Comparison of ENCODE assay signal across 10 mouse cellular contexts in the genomic region with DNA sequence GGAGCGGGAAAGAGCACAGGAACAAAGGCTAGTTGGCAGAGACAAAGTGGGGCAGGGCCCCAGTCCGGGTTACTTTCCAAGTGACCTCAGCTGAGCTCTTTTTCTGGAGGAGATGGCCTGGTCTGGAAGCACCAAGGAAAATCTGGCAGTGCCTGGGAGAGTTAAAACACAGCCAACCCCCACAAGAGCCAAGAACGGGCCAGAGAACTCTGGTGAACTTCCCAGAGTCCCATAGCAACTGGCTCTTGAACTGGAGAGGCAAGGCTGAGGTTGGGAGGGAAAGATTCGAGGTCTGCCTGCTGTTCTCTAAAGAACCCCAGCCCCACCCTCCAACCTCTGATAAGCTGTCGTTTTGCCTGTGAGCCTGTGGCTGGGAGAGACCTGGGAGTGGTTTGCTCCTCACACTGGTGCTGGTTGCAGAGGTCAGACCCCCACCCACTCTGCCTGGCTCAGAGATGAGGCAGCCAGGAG. TPM values are rescaled to one million over a fixed set of nuclear protein-coding genes. Genes with fewer than 3 reads are reported as not detected.
DNase-seq lines count a peak whose midpoint lies in the region; ATAC-seq lines count a peak whose summit lies in the region.
"Had no signal": no experiment of that assay in that cellular context is flagged by ENCODE, and none has a peak within 500 bp of the region (broad histone marks: within the 10 kb centered on the region; RNA-seq: fewer than 3 reads in every experiment).

No protein-coding gene starts in this region.

- no peaks in the 10 kb centered on the region for H3K9me3 ChIP-seq in midbrain, embryonic 10.5 days (replicated peaks)
- no peaks in the 10 kb centered on the region for H3K9me3 ChIP-seq in midbrain, embryonic 16.5 days (replicated peaks; ENCODE audit: control insufficient read depth, low read length, poor library complexity, severe bottlenecking)
- H3K9me3 ChIP-seq in hindbrain, embryonic 11.5 days (ENCODE audit: control insufficient read depth, low read length) = no peaks in the 10 kb centered on the region

- H3K4me1 ChIP-seq in midbrain, embryonic 10.5 days = peaks cover 7% of the 10 kb centered on the region; the same call in 1 of the 2 replicates
- no peaks in the 10 kb centered on the region for H3K4me1 ChIP-seq in midbrain, embryonic 16.5 days (ENCODE audit: control insufficient read depth, insufficient read depth, low read length)
- H3K4me1 ChIP-seq in hindbrain, embryonic 11.5 days (replicated peaks; ENCODE audit: control insufficient read depth, insufficient read depth, low read length) = no peaks in the 10 kb centered on the region
- H3K4me1 ChIP-seq: megakaryocyte, embryonic 14.5 days had no signal

- no peak overlapping the region for H3K4me2 ChIP-seq in midbrain, embryonic 16.5 days (ENCODE audit: low read length)
- no peak overlapping the region for H3K4me2 ChIP-seq in hindbrain, embryonic 11.5 days (replicated peaks; ENCODE audit: low read depth, low read length)

- H3K27ac ChIP-seq in midbrain, embryonic 10.5 days (replicated peaks) = peak overlapping the region; percentile 33; the same call in 1 of the 2 replicates
- H3K27ac ChIP-seq in midbrain, embryonic 16.5 days (ENCODE audit: low read length) = no peak overlapping the region
- no peak overlapping the region for H3K27ac ChIP-seq in hindbrain, embryonic 11.5 days (ENCODE audit: low read depth, low read length)
- H3K27ac ChIP-seq: kidney, postnatal 0 days had no signal

- ATAC-seq in midbrain, embryonic 16.5 days = no peak
- peak; percentile 51 for ATAC-seq in megakaryocyte-erythroid progenitor cell, adult 5-6 weeks (replicated peaks; ENCODE audit: low FRiP score, low TSS enrichment, poor library complexity, severe bottlenecking)
- ATAC-seq in hindbrain, embryonic 11.5 days (ENCODE audit: low FRiP score) = no peak

- no peak overlapping the region for H3K4me3 ChIP-seq in midbrain, embryonic 10.5 days
- no peak overlapping the region for H3K4me3 ChIP-seq in midbrain, embryonic 16.5 days (ENCODE audit: low read depth, low read length)
- H3K4me3 ChIP-seq in hindbrain, embryonic 11.5 days (ENCODE audit: low read depth, low read length) = no peak overlapping the region
- H3K4me3 ChIP-seq: megakaryocyte, embryonic 14.5 days had no signal

- 68% methylated on average over 5 of the region's 5 CpGs for WGBS in midbrain, embryonic 10.5 days
- WGBS in midbrain, embryonic 16.5 days = 65% methylated on average over 5 of the region's 5 CpGs
- 60% methylated on average over 5 of the region's 5 CpGs for WGBS in hindbrain, embryonic 11.5 days

- H3K27me3 ChIP-seq in midbrain, embryonic 10.5 days (ENCODE audit: low read depth, poor library complexity, severe bottlenecking) = no peaks in the 10 kb centered on the region
- no peaks in the 10 kb centered on the region for H3K27me3 ChIP-seq in midbrain, embryonic 16.5 days (ENCODE audit: control insufficient read depth, insufficient read depth, low read depth, low read length)
- H3K27me3 ChIP-seq in hindbrain, embryonic 11.5 days (ENCODE audit: control insufficient read depth, insufficient read depth, low read length) = no peaks in the 10 kb centered on the region

- no peaks in the 10 kb centered on the region for H3K36me3 ChIP-seq in midbrain, embryonic 10.5 days
- H3K36me3 ChIP-seq in midbrain, embryonic 16.5 days (ENCODE audit: control insufficient read depth, insufficient read depth, low read length) = no peaks in the 10 kb centered on the region
- H3K36me3 ChIP-seq in hindbrain, embryonic 11.5 days (ENCODE audit: control insufficient read depth, insufficient read depth, low read length) = no peaks in the 10 kb centered on the region

- DNase-seq in cerebellum, postnatal 10 days = peak; percentile 34 to 58
- DNase-seq in cerebellum, adult 8-10 months = no peak
- no peak for DNase-seq in midbrain, embryonic 10.5 days (ENCODE audit: low spot score)
- DNase-seq in heart, adult 18-20 months = peak; percentile 81 to 90
- no peak for DNase-seq in spleen, adult 18-20 months
- no peak for DNase-seq in hindbrain, embryonic 11.5 days (ENCODE audit: low spot score)

- no peak overlapping the region for H3K9ac ChIP-seq in midbrain, embryonic 16.5 days (ENCODE audit: low read depth, low read length)
- H3K9ac ChIP-seq in hindbrain, embryonic 11.5 days (ENCODE audit: low read depth, low read length) = no peak overlapping the region

RNA-seq across cellular contexts. Expression of a gene that starts 50.5 kb away (rescaled TPM):
- polyA plus RNA-seq in midbrain, embryonic 10.5 days (2016; fragmentation: Nextera tagmentation; extraction: Ambion mirVana) = 6.1 and 7.6 TPM in 2 replicates
- polyA plus RNA-seq in midbrain, embryonic 16.5 days (2015; fragmentation: Nextera tagmentation; extraction: Ambion mirVana) = 4.2 and 5.1 TPM in 2 replicates
- 10 to 100 TPM; 11.8 to 14.8 TPM for total RNA-seq in heart, adult 18-20 months (2021)
- total RNA-seq in megakaryocyte-erythroid progenitor cell, adult 5-6 weeks (2014; fragmentation: Nextera tagmentation) = not detected in 2 replicates
- 0.33 TPM in 1 of 2 replicates, not detected in the other for total RNA-seq in megakaryocyte-erythroid progenitor cell, adult 5-6 weeks (2017)
- polyA plus RNA-seq in hindbrain, embryonic 11.5 days (2014; fragmentation: Nextera tagmentation; extraction: Ambion mirVana) = 4.5 and 6.7 TPM in 2 replicates

Comparison
In these comparisons a context has a peak if more than half of its experiments do, and no peak if none do; other contexts are left out.
1. DNase-seq: peak in cerebellum, postnatal 10 days (2 of 2) and heart, adult 18-20 months (2 of 2); none in cerebellum, adult 8-10 months (single experiment), midbrain, embryonic 10.5 days (single experiment), spleen, adult 18-20 months (0 of 2) and hindbrain, embryonic 11.5 days (single experiment).